Mouse (Mus musculus) kidney, adult 2 months (tissue): ENCODE measurements around the gene Ttbk2.

Source experiments
- CTCF ChIP-seq: fragments of 200-500 bp; conservative IDR thresholded peaks from 2 replicates; pipeline ENCODE4 v1.5.1; 2011; ENCODE audit warnings: low read depth, mild to moderate bottlenecking, control low read depth, low read length, moderate library complexity, mixed read lengths; ENCODE audit not compliant: insufficient read depth, insufficient read length
- POLR2A ChIP-seq: fragments of 200-500 bp; IDR thresholded peaks from one replicate; pipeline ENCODE4 v1.6.1; 2011; ENCODE audit warnings: low read depth, low read length, control low read depth

DNA sequence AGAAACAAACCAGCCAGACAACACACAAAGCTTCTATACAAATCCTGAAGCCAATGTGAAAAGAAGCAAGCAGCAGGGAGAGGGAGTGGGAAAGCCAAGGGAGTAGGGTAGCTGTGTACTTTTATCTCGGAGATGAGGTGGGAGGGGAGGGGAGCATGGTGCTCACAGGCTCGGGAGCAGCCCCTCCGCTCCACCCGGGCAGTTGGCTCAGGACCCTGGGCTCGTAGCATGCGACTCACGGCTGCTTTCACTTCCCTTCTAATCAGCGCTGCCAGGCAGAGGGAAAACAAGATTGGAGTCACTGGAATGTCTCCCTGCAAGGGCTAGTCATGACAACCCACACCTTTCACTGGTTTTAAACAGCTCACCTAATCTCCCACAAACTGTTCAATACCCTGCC is 127.9 kb downstream of the Ttbk2 start:
- TF ChIP-seq POLR2A (no peak), CTCF (no peak)
